Mouse (Mus musculus) spleen, adult 2 months (tissue): ENCODE data around the gene Psmd8.

Experiments
- CTCF ChIP-seq: fragments of 200-500 bp; IDR thresholded peaks from 2 replicates; pipeline ENCODE4 v1.5.1; 2011; ENCODE audit warnings: mild to moderate bottlenecking, inconsistent platforms; ENCODE audit not compliant: insufficient read depth, insufficient read length, insufficient replicate concordance; ENCODE audit errors: extremely low read depth
- POLR2A ChIP-seq: fragments of 200-500 bp; IDR thresholded peaks from 2 replicates; pipeline ENCODE4 v1.6.1; 2011; ENCODE audit warnings: low read depth, low read length, inconsistent platforms

DNA sequence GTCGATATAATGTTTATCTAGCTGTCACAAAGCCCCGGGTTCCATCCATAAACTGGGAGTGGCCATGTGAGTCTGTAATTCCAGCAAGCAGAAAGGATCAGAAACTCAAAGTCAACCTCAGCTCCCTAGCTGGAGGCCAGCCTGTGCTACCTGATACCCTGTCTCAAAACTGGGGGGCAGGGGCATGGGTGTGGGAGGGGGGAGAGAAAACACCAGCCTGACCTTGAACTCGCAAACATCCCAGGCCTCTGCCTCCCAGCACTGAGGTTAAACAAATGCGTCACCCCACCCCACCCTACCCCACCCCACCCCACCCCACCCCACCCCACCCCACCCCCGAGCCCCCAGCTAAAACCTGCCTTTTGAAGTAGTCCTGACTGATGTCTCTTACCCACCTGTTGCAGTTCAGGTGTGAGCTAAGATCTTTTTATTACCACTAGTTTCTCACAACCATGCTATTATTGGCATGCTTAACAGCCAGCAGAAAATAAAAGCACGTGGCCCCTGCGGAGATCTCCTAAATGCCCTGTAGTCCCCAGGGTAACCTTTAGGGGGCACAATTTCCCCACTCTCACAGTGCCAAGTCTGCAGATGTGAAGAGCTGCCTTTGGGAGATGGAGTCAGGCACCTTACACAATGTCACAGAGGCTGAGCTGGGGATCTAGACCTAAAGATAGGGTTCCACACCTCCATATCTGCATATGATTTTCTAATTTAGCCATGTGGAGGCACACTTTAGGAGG is 54.2 kb downstream of the Psmd8 start:
- TF ChIP-seq CTCF (peak; percentile 70; the same call in 1 of the 2 replicates), POLR2A (no peak)
